Mouse (Mus musculus): ENCODE measurements at regions not wholly inside any gene's neighbourhood (a gene's known extent, or its start where the extent isn't known, plus 50 kb on each side); places are given as distances from the start of the nearest gene placed in this dataset.
"Not testable (repeated sequence)": the region's sequence is repeated elsewhere in the genome, so short reads cannot be mapped to it uniquely, and the experiment has no call there.

DNA sequence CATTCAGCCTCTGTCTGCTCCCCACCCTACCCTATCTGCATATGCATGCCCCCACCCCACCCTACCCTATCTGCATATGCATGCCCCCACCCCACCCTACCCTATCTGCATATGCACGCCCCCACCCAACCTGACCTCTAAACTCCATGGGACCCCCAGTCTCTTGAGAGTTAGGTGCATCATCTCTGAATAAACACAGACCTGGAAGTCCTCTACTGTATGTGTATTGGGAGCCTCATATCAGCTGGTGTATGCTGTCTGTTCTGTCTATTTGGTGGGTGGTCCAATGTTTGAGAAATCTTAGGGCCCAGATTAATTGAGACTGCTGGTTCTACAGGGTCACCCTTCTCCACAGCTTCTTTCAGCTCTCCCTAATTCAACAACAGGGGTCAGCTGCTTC, 109.4 kb upstream of the Tenm4 start:
- DNase-seq (ENCODE audit: low spot score in 2 of 2) = not testable (repeated sequence)

DNA sequence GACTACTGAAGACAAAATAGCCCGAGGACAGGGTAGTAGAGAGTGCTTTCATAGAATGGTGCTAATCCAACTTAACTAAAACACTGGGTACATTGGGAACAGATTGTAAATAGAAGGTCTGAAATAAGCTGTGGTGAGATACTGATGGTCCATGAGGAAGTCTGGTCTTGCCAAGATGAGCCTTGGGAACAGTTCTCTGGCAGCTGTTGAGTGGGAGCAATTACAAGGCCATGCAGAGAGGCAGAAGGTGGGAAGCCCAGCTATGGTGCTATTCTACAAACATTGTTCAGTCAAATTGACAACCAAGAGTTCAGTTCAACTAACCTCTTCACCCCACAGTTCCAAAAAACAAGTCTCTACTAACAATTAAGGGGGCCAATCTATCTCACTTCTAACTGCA, 92.5 kb upstream of the Tenm4 start:
- DNase-seq (ENCODE audit: low spot score in 2 of 2) = peak; percentile 38 to 68

DNA sequence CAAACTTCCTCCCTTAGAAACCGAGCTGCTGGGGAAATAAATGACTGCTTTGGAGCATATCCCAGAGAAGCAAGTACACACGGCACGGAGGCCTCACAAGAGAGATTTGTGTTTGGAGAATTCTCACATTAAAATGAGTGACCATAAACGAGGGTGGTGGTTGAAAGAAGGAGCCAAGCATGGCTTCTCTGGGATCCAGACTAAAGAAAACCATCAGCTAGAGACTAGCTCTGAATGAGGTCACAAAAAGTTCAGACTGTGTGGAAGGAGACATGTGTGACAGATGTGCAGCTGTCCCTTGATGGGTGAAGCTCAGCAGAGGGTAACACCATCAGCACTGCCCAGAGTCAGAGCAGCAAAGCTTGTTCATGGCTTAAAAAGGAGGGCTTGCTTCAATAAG, 89.4 kb upstream of the Tenm4 start:
- DNase-seq (ENCODE audit: low spot score in 2 of 2) = no peak

DNA sequence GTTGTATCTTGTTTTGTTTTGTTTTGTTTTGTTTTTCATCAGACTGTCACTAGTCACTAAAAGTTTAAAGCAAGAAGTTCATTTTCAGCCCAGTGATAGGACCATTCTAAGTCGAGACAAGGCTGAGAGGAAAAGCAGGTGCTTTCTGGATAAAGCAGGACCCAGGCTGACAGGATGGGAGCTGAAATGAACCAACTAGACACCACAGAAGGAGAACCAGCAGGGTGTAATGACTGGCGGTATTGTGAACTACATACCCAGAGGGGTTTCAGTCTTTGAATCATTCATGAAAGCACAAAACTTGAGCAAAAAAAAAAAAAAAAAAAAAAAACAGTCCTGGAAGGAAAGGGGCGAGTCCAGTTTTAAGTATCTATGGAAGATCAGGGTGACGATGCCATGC, 75.9 kb upstream of the Tenm4 start:
- DNase-seq (ENCODE audit: low spot score in 2 of 2) = no peak

DNA sequence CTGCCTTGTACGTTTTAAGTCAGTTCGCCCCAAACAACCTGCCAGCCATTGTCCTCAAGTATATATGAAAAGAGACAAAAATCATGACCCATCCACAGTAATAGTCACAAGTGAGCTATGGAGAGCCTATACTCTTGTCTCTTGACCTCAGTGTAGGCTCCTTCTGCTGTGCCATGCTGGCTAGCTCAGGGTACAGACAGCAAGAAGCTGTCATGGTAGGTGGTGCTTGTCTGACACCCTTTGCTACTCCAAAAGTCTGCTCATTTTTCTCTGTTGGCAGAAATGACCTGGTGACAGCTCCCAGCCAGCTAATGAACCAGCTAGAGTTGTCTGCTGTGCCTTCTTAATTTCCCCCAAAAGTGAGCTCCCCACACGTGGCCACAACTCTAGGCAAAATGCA, 75.3 kb upstream of the Tenm4 start:
- DNase-seq (ENCODE audit: low spot score in 2 of 2) = no peak

DNA sequence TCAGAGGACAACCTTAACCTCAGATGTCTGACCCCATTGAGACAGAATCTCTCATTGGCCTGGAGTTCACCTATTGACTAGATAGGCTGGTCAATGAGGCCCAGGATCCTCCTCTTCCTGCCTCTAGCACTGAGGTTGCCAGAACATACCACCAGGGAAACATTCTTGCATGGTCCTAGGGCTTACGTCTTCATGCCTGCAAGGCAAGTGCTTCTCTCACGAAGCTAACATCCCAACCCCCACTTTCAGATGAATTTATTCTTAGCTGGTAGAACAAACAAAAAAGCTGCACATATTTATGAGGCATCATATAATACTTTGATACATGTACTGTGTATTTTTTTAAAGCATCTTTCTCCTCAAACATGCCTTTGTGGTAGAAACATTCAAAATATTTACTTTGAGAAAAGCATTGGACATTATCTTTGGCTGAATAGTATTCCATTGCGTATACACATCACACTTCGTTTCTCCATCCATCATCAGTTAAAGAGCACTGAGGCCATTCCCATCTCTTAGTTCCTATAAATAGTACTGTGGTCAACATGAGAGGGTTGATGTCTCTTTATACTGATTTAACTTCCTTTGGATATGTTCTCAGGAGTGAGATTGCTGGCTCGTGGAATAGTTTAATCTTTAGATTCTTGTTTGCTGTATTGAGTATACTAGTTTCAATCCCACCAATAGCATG, 72.2 kb upstream of the Tenm4 start:
- no peak for DNase-seq (ENCODE audit: low spot score in 2 of 2)

DNA sequence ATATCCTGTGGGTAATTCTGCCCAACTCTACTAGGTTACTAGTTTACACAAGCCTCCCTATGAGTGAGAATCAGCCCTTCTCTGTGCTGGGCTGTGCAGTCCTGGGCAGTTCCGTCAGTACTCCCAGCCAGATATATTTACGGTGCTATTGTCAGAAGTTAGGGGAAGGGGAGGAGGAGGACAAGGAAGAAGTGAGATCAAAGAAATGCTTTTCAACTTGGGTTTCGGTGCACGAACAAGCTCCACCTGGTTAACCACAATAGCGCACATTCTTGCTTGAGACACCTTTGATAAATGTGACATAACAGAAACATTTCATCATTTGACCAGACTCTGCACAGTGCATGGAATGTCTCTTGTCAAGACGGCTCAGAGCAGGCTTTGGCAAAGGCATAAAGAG, 68.3 kb upstream of the Tenm4 start:
- no peak for DNase-seq (ENCODE audit: low spot score in 2 of 2)

DNA sequence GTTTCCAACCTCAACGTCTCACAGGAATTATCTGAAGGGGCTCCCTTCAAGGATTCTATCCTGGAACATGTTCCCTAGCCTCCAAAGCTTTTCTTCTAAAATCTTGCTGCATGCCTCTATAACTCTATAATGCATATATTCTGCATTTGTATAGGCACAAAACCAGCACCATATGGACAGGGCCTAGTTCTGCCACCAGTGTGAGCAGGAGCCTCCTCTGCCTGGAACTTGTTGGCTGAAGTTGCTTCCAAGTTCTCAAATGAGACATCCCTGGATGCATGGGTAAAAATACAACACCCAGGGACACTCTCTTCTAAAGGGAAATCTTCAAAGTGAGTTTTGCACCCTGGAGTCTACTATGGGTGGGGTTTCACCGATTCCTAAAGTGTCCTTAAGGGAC, 62.3 kb upstream of the Tenm4 start:
- DNase-seq (ENCODE audit: low spot score in 2 of 2) = no peak

DNA sequence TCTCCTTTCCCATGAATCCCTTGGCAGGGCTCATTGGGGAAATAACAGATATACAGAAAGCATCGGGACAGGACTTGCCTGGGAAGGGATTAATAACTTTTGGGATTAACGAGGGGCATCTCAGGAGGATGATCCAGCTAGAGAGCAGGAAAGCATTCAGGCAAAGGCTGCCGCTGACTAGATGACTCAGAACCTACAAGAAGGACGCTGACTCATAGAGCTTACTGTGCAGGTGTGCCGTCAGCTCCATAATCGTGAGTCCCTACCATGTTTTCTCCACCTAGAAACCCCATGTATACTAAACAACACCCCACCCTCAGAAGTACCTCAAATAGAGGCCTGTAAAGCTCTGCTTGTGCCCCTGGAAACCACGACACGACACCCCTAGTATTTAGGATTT, 50.9 kb upstream of the Tenm4 start:
- peak in 1 of 2 experiments; percentile 11 for DNase-seq (ENCODE audit: low spot score in 2 of 2)

Data from layer of hippocampus, adult 18-20 months (tissue).